8 mouse cellular contexts compared by ENCODE assay signal in genomic region chrX:99130059-99130458, GRCm38 (mm10). TPM values are rescaled to one million over a fixed set of nuclear protein-coding genes. Genes with fewer than 3 reads are reported as not detected.
DNase-seq lines count a peak whose midpoint lies in the region; ATAC-seq and TF ChIP-seq lines count a peak whose summit lies in the region.
"Had no signal": no experiment of that assay in that cellular context is flagged by ENCODE, and none has a peak within 500 bp of the region (broad histone marks: within the 10 kb centered on the region; RNA-seq: fewer than 3 reads in every experiment).

No protein-coding gene starts in this region.

- H3K36me3 ChIP-seq in testis, adult 2 months (ENCODE audit: control insufficient read depth, insufficient read depth, low read length) = no peaks in the 10 kb centered on the region
- H3K36me3 ChIP-seq in hindbrain, embryonic 15.5 days = no peaks in the 10 kb centered on the region

- 35% methylated on average over 3 of the region's 3 CpGs for WGBS in hindbrain, embryonic 15.5 days
- WGBS in lung, adult 2 months = 40% methylated on average over 3 of the region's 3 CpGs

- peak; percentile 55; the same call in 1 of the 2 replicates for TF ChIP-seq CTCF in testis, adult 2 months (IDR thresholded peaks at IDR 0.05; ENCODE audit: control insufficient read depth, insufficient read depth, insufficient replicate concordance, low read depth, low read length)
- TF ChIP-seq CTCF in lung, adult 2 months (IDR thresholded peaks at IDR 0.05; ENCODE audit: insufficient read depth, low read length) = peak; percentile 72

- no peak overlapping the region for H3K9ac ChIP-seq in hindbrain, embryonic 15.5 days

- H3K4me2 ChIP-seq in hindbrain, embryonic 15.5 days = no peak overlapping the region

- H3K27ac ChIP-seq in testis, adult 2 months (ENCODE audit: control insufficient read depth, insufficient read depth, low read depth, low read length) = no peak overlapping the region
- no peak overlapping the region for H3K27ac ChIP-seq in hindbrain, embryonic 15.5 days (replicated peaks)
- H3K27ac ChIP-seq: macrophage had no signal

- H3K4me3 ChIP-seq in testis, adult 2 months (ENCODE audit: control insufficient read depth, low read depth, low read length) = no peak overlapping the region
- H3K4me3 ChIP-seq in hindbrain, embryonic 15.5 days = no peak overlapping the region
- no peak overlapping the region for H3K4me3 ChIP-seq in lung, adult 2 months (replicated peaks; ENCODE audit: extremely low read depth, low read depth, low read length)

- no peaks in the 10 kb centered on the region for H3K27me3 ChIP-seq in testis, adult 2 months (ENCODE audit: control insufficient read depth, insufficient read depth, low read length)
- 0 out of 2 replicates have a peak, but pooled peaks cover 2% of the 10 kb centered on the region for H3K27me3 ChIP-seq in hindbrain, embryonic 15.5 days

- H3K4me1 ChIP-seq in testis, adult 2 months (ENCODE audit: control insufficient read depth, insufficient read depth, low read length) = no peaks in the 10 kb centered on the region
- 0 out of 2 replicates have a peak, but pooled peaks cover under 1% of the 10 kb centered on the region for H3K4me1 ChIP-seq in hindbrain, embryonic 15.5 days (replicated peaks)
- H3K4me1 ChIP-seq in lung, adult 2 months (ENCODE audit: control insufficient read depth, insufficient read depth, low read length) = no peaks in the 10 kb centered on the region

- TF ChIP-seq POLR2A in testis, adult 2 months (IDR thresholded peaks at IDR 0.05; ENCODE audit: control insufficient read depth, low read depth, low read length) = no peak
- no peak for TF ChIP-seq POLR2A in lung, adult 2 months (IDR thresholded peaks at IDR 0.05; ENCODE audit: borderline replicate concordance, extremely low read depth, low read depth, low read length)

- no peak for DNase-seq in testis, postnatal 14 days (ENCODE audit: low spot score)
- peak; percentile 63 for DNase-seq in adrenal gland, adult 2 months
- DNase-seq in embryo, embryonic 11 days = peak; percentile 57
- peak; percentile 59 for DNase-seq in lung, adult 2 months
- peak; percentile 70 for DNase-seq in retina, postnatal 1 day

- peak; percentile 16; the same call in 1 of the 2 replicates for ATAC-seq in hindbrain, embryonic 15.5 days (ENCODE audit: low FRiP score, low read depth)

- H3K9me3 ChIP-seq in hindbrain, embryonic 15.5 days = no peaks in the 10 kb centered on the region

RNA-seq across cellular contexts. Expression of gene Efnb1, which starts 5.9 kb away (rescaled TPM):
- 8.4 TPM in 2 replicates for polyA plus RNA-seq in testis, adult 2 months (2012; rRNA removed)
- total RNA-seq in adrenal gland, adult 2 months (2021) = 10 to 100 TPM; 51.0 to 52.1 TPM
- 56.6 and 60.9 TPM in 2 replicates for polyA plus RNA-seq in adrenal gland, adult 2 months (2012; rRNA removed)
- 28.9 and 29.5 TPM in 2 replicates for polyA plus RNA-seq in hindbrain, embryonic 15.5 days (2015; fragmentation: Nextera tagmentation; extraction: Ambion mirVana)
- polyA plus RNA-seq in lung, adult 2 months (2012; rRNA removed) = 81.4 and 132 TPM in 2 replicates
